Comparison of ENCODE assay signal across 8 mouse cellular contexts in the genomic region with DNA sequence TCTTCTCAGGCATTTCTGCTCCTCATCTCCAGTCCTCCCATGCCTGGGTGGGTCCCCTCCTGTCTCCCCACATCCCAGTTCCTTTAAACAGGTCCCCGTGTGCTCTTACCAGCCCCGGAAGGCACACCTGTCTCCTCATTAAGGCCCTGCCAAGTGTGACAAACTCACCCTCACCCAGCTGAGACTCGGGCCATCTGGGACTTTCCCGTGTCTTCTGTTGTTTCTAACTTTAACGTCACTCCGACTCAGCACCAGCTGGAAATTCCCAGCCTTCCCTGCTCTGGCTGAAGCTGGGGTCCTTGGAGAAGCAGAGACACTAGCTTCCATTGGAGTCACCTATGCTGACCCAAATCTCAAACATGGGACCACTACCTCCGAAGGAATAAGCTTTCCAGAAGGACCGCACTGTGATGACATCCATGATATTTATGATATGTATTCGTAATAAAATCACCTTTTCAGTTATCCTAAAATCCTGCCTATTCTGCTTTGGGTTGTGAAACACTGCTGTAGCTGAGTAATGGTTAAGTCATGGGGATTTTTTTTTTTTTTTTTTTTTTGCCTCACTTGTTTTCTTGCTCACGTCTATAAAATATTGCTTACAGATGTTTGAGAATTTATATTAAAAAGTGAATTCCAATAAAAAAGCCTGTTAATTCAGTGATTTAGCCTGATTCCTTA.
DNase-seq lines count a peak whose midpoint lies in the region; ATAC-seq lines count a peak whose summit lies in the region.
"Had no signal": no experiment of that assay in that cellular context is flagged by ENCODE, and none has a peak within 500 bp of the region (broad histone marks: within the 10 kb centered on the region; RNA-seq: fewer than 3 reads in every experiment).

No protein-coding gene starts in this region.

- H3K4me3 ChIP-seq in kidney, embryonic 16.5 days (ENCODE audit: low read length) = no peak overlapping the region
- H3K4me3 ChIP-seq in embryonic facial prominence, embryonic 15.5 days (replicated peaks) = no peak overlapping the region
- H3K4me3 ChIP-seq in limb, embryonic 15.5 days = no peak overlapping the region

- H3K27me3 ChIP-seq in kidney, embryonic 16.5 days (ENCODE audit: insufficient read depth, low read length) = no peaks in the 10 kb centered on the region
- no peaks in the 10 kb centered on the region for H3K27me3 ChIP-seq in embryonic facial prominence, embryonic 15.5 days
- no peaks in the 10 kb centered on the region for H3K27me3 ChIP-seq in limb, embryonic 15.5 days

- H3K9ac ChIP-seq in kidney, embryonic 16.5 days (replicated peaks; ENCODE audit: low read length) = no peak overlapping the region
- H3K9ac ChIP-seq in embryonic facial prominence, embryonic 15.5 days = no peak overlapping the region
- no peak overlapping the region for H3K9ac ChIP-seq in limb, embryonic 15.5 days

- H3K4me2 ChIP-seq in kidney, embryonic 16.5 days (replicated peaks; ENCODE audit: low read depth, low read length) = peak overlapping the region; percentile 17; the same call in 1 of the 2 replicates
- H3K4me2 ChIP-seq in embryonic facial prominence, embryonic 15.5 days (replicated peaks) = no peak overlapping the region; the same call in 1 of the 2 replicates
- no peak overlapping the region for H3K4me2 ChIP-seq in limb, embryonic 15.5 days

- H3K36me3 ChIP-seq in kidney, embryonic 16.5 days (ENCODE audit: insufficient read depth, low read length) = no peaks in the 10 kb centered on the region
- no peaks in the 10 kb centered on the region for H3K36me3 ChIP-seq in embryonic facial prominence, embryonic 15.5 days
- H3K36me3 ChIP-seq in limb, embryonic 15.5 days = no peaks in the 10 kb centered on the region

- peaks cover 85% of the 10 kb centered on the region for H3K4me1 ChIP-seq in kidney, embryonic 16.5 days (ENCODE audit: insufficient read depth, low read length)
- peaks cover 82% of the 10 kb centered on the region for H3K4me1 ChIP-seq in embryonic facial prominence, embryonic 15.5 days
- H3K4me1 ChIP-seq in limb, embryonic 15.5 days = peaks cover 75% of the 10 kb centered on the region

- ATAC-seq in kidney, embryonic 16.5 days (ENCODE audit: low FRiP score, low TSS enrichment) = peak; percentile 21; the same call in 1 of the 2 replicates
- no peak for ATAC-seq in embryonic facial prominence, embryonic 15.5 days (ENCODE audit: insufficient number of reproducible peaks, low FRiP score, low TSS enrichment, low read depth)
- ATAC-seq in limb, embryonic 15.5 days (ENCODE audit: insufficient number of reproducible peaks, low FRiP score, low TSS enrichment, low read depth) = no peak

- H3K9me3 ChIP-seq in kidney, embryonic 16.5 days (ENCODE audit: low read length) = no peaks in the 10 kb centered on the region
- H3K9me3 ChIP-seq in embryonic facial prominence, embryonic 15.5 days (replicated peaks) = no peaks in the 10 kb centered on the region
- no peaks in the 10 kb centered on the region for H3K9me3 ChIP-seq in limb, embryonic 15.5 days

- peak overlapping the region; percentile 72 for H3K27ac ChIP-seq in kidney, embryonic 16.5 days (ENCODE audit: low read length)
- H3K27ac ChIP-seq in embryonic facial prominence, embryonic 15.5 days (replicated peaks) = peak overlapping the region; percentile 88
- H3K27ac ChIP-seq in limb, embryonic 15.5 days = peak overlapping the region; percentile 55; the same call in 1 of the 2 replicates

- DNase-seq in kidney, adult 8-10 months = no peak
- peak; percentile 54 for DNase-seq in adipocyte (ENCODE audit: low spot score)
- no peak for DNase-seq in lung, postnatal 36 days
- DNase-seq in lung, postnatal 10 days = no peak
- DNase-seq: thymus, postnatal 36 days had no signal

- WGBS in kidney, embryonic 16.5 days = 16% methylated on average over 10 of the region's 10 CpGs
- 31% methylated on average over 10 of the region's 10 CpGs for WGBS in embryonic facial prominence, embryonic 15.5 days
- WGBS in limb, embryonic 15.5 days = 13% methylated on average over 10 of the region's 10 CpGs
